Mouse (Mus musculus) CH12F3 (cell line): Measurements from ENCODE around the gene Ick.
"Not testable (repeated sequence)": the region's sequence is repeated elsewhere in the genome, so short reads cannot be mapped to it uniquely, and the experiment has no call there.

Experiments
- in situ Hi-C: fragments of 300-500 bp; cut with MboI; formaldehyde crosslinking; loops from 2 replicates; pipeline ENCODE4 v1.14.3; 2020; ENCODE audit warnings: low sequenced_read_pairs

The Ick gene

DNA sequence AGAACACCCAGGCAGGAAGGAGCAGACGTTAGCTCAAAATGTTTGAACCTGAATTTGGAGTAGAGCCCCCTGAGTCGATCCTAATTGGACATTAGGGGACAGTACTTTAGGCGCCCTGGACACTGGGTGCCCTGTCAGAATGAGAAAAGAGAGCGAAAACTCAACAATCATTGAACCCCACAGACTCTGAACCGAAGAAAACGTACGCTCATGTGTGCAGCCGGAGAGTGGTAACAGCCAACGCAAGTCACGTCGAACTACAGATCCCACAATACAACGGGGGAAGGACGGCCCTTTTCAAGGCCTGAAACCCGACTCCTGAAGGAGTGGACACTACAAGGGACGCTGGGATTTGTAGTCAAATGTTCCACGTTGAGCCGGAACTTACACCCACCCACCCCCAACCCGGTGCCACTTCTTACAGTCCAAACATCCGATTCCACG lies at the start of gene Ick, which contains the start of gene Fbxo9:
Ick (plus strand) TSS at position 397 of the 444 bp plus-strand sequence.
Fbxo9 (minus strand) TSS at position 270 of the 444 bp plus-strand sequence.
- in situ Hi-C loops: no loop called here

DNA sequence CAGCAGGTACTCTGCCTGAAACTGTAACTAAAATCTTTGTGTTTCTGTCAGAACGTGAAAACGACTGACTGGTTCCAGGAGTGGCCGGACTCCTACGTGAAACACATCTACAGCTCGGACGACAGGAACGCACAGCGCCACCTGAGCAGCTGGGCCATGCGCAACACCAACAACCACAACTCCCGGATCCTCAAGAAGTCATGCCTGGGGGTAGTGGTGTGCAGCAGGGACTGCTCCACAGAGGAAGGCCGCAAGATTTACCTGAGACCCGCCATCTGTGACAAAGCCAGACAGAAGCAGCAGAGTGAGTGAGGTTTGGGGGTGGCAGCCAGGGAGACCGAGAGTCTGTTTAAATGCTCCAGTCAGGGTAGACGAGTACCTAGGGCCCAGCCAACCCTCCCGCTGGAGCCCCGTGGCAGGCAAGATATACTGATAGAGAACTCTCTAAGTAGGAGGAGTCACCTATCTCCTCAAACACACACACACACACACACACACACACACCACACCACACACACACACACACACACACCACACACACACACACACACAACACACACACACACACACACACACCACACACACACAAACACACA lies 49.4 kb upstream of the Ick start:
- in situ Hi-C loops: no loop called here

DNA sequence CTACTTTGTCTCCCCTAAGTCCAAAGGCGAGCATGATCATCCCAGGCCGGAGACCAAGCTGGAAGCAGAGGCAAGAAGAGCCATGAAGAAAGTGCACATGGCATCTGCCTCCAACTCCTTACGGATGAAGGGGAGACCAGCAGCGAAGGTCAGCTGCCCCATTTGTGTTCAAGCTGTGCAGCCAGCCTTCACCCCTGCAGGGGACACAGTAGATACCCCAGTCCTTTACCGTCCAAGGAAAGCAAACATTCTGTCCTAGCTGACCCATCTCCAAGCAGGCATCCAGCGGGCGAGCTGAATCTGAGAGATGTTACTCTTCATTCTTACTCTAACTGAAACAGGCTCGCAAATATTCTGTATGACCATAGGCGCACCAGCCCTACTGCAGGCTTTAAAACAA lies 46.6 kb upstream of the Ick start:
- in situ Hi-C loops: no loop called here

DNA sequence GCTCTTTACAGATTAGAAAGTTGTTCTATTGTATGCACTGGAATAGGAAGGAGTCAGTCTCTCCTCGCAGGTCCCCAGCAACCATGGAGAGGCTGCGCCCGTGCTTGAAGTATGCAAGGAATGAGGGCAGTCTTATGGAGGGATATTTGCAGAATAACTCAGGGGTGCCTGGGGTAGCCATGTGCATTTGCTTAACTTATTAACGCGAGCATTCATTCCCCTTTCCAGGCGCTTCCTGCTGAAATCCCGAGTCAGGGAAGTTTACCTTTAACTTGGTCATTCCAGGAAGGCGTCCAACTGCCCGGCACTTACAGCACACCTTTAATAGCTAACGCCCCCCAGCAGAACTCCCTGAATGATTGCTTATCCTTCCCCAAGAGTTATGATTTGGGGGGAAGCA lies 44.9 kb upstream of the Ick start:
- in situ Hi-C loops: no loop called here

DNA sequence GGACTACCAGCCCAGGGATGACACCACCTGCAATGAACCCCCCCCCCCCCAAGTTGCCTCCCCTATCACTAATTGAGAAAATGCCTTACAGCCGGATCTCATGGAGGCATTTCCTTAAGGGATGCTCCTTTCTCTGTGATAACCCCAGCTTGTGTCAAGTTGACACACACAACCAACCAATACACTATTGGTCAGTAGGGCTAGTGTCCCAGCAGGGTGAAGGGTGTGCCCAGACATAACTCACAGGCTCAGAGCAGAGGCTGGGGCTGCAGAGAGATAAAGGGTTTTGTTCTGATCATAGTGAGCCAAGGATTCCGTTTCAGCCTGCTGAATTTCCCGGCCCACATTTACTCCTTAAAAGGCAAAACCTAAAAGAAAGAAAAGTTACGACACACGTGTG lies 38.5 kb upstream of the Ick start:
- in situ Hi-C loops: no loop called here

DNA sequence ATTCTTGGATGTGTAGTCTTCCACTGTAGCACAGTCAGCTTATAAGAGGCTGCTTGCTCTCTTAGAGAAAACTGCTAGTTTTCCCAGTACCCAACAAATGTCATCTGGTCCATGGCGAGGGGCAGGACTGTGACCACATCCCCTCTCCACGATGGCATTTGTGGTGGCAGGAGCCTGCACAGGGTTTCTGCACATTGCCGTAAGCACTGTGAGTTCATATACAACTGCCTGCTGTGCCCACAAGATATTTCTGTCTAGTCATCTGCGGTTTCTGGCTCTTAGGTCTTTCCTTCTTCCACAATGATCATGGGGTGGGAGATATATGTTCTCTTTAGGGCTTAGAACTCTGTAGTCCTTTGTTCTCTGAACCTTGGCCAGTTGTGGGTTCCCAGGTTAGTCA lies 37.4 kb upstream of the Ick start:
- in situ Hi-C loops: no loop called here

DNA sequence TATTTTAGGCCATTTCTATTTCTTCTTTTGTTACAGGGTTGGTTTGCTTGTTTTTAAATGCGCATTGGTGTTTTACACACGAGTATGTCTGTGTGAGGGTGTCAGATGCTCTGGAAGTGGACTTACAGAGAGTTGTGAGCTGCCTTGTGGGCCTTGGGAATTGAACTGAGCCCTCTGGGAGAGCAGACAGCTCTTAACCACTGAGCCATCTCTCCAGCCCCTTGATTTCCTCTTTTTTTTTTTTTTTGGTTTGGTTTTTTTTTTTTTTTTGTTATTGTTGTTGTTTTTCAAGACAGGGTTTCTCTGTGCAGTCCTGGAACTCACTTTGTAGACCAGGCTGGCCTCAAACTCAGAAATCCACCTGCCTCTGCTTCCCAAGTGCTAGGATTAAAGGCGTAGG lies 35.7 kb upstream of the Ick start:
- in situ Hi-C loops: not testable (repeated sequence)

DNA sequence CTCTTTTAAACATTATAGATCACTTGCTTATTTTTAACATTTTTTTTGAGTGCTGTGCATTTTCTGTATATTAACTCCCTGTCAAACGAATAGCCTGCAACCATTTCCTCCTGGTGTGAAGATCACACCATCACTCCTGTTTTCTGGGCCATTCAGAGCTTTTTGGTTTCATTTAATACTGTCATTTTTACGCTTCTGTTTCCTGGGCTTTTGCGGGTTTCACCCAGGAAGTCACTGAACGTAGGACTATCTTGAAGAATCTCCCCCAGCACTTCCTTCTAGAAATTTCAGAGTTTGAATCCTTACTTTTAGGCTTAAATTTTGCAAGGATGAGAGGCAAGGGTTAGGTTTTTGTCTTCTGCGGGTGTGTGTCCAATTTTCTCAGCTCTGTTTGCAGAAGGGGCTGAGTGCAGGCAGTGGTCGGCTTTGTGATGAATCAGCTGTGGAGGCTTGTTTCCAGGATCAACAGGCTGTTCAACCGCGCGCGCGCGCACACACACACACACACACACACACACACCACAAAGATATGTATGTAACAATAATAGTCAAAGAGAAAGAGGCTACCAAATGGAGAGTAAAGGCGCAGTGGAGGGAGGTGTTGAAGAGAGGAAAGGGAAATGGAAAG lies 35.2 kb upstream of the Ick start:
- in situ Hi-C loops: no loop called here

DNA sequence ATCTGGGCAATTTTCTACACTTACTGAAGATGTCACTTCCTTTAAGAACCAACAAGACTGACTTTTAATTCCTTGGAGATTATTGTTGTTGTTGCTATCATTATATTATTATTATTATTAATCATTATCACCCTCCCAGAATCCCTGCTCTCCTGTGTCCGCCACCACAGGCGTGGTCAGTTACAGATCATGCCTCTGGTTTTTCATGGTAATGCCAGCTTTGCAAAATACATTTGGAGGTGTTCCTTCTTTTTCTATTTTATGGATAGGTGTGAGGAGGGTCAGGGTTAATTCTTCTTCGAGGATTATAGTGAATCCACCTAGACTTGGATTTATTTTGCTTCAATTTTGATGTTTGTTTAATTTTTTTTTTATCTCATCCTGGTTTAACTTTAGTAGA lies 33.7 kb upstream of the Ick start:
- in situ Hi-C loops: no loop called here

DNA sequence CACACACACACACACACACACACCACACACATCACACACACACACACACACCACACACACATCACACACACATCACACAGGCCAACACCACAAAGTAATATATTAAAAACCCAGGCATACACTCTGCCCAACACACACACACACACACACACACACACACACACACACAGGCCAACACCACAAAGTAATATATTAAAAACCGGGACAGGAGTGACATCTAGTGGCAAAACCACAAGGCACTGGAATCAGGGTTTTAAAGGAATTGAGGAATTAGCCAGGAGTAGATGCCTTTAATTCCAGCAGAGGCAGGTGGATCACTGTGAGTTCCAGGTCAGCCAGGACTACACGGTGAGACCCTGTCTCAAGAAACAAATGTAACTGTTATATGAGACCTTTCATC lies 30.8 kb upstream of the Ick start:
- in situ Hi-C loops: no loop called here

DNA sequence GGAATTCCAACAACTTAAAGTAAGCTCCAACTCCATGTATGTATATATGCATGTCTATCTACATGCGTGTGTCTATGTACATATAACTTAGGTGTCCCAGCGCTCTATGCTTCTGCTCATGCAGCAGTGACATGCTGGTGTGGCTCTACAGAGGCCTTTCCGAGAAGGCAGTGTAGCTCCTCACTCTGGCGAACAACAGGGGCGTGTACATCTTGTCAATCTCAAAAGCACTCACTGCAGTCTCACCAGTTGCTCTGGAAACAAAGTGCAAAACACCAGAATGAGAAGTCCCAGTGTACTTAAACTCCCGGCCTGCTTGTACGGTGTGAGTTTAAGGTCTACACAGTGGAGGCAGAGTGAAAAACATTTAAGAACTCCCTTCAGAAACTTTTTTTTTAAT lies 27.2 kb upstream of the Ick start:
- in situ Hi-C loops: no loop called here

DNA sequence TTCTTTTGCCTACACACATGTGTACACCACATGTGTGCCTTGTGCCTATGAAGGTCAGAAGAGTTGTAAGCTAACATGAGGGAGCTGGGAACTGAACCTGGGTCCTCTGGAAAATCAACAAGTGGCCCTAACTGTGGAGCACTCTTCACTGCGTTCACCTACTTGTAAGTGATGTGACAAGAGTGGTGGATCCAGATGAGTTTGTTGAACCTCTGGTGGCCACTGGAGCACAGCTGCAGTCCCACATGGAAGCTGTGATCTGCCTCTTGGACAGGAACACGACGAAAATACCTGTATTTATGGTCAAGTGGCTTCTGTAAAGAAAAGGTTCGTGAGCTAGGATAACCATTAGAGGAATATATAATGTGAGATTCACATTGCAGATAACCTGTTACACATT lies 24.7 kb upstream of the Ick start:
- in situ Hi-C loops: no loop called here

DNA sequence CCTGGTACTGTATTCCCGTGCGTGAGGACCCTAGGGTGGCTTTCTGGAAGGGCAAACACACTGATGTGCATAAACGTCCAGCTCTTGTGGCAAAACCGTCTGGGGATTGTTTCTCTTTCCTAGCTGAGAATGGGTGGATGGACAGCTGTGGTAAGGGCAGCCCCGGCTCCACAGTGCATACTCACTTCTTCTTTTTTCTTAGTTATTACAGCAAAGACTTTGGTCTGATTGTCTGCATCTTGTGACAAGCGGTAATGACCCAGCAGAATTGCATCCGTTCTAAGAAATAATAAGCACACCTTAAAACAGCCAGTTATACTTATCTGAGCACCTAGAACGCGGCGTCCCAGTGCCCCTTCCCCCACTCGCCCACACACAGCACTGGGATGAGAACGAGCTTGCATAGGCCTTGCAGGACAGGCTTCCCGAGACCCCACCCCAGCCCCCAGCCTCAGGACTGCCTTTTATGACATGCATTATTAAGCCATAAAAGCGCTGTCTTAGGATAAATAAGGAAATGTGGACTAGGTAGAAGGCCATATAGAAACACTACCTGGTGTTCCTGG lies 23.2 kb upstream of the Ick start:
- in situ Hi-C loops: no loop called here

DNA sequence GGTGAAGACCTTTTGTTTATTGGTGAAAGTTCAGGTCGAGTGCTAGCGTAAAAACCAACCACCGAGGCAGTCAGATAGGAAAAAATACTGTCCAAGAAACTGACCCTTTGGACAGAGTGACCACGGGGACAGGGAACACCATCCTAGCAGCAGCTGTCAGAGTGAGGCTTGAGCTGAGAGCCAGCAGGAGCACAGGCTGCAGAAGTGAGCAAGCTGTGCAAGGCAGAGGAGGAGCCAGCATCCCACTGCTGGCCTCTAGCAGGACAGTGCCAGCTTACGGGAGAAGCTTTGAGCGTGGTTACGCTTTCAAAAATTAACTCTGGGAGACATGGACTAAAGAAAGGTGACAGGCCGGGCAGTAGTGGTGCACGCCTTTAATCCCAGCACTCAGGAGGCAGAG lies 21.2 kb upstream of the Ick start:
- in situ Hi-C loops: no loop called here

DNA sequence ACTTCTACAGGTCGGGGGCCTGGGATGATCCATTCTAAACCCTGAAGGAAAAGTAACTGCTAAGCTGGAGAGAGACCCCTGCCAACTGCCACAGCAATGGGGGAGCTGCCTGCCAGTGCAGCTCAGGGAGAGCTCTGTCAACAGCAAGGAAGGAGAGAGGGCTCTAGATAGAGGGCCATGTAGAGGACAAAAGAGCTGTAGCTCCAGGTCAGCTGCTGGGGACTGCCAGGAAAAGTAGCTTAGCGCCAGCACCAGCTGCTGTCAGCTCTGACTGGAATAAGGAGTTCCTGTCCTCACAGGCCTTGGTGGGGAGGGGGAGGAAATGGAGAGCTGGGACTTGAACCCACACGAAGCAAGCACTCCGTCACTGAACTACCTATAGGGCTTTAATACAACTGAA lies 20.5 kb upstream of the Ick start:
- in situ Hi-C loops: no loop called here

DNA sequence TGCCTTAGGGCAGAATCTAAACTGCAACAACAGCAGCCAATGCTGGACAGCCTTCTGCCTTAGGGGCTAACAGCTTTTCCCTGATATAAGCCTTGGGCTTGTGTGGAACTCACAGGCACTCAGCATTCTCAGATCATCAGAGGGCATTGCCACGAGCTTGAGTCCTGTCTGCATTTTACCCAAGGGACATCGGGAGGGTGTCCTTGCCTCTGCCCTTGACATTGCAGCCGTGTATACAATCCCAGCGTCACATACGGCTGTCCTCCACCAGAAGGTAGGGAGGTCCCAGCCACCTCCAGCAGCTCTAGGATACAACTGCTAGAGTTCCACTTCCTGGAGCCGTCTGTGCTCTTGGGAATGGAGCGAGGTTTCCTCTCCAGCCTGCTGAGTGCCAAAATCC lies 20.0 kb upstream of the Ick start:
- in situ Hi-C loops: no loop called here

DNA sequence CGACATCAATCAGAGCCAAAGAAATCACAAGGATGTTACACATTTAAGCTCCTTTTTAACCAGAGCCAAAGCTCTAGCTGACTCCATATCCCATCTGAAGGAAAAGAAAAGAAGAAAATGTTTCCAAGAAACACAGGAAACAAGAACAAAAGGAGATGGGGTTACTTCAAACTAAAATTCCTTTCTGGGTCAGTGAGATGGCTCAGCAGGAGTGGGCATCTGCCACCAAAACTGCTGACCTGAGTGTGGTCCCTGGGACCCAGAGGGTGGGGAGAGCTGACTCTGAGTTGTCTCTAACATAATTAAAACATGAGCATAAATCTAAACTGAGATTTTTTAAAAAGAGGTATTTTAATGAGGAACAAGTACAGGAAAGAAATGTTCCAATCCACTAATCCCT lies 19.1 kb upstream of the Ick start:
- in situ Hi-C loops: no loop called here

DNA sequence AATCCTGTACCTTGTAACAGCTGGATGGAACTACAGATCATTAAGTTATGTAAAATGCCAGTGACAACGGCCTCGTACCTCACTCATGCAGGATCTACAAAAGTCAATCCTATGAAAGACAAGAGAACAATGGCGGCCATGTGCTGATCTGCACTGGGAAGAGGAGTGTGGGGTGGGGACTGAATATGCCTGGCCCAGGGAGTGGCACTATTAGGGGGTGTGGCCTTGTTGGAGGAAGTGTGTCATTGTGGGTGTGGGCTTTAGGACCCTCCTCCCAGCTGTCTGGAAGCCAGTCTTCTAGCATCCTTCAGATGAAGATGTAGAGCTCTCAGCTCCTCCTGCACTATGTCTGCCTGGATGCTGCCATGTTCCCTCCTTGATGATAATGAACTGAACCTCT lies 18.4 kb upstream of the Ick start:
- in situ Hi-C loops: no loop called here

DNA sequence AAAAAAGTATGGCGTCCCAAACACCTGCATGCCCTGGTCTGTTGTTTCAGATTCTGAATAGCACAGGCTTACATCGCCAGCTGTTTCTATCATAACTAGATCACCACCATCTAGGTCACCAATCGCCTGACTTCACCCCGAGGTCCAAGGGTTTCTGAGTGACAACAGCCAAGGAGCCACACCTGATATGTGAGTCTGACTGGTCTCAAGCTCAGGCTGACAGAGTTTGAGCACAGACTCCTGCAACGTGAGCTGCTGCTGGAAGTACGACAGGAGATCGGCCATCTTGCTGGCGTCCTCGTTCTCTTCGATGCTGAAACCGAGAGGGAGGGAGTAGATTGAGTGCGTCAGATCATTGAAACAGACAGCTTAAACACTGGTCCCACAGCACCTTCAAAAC lies 13.3 kb upstream of the Ick start:
- in situ Hi-C loops: no loop called here

DNA sequence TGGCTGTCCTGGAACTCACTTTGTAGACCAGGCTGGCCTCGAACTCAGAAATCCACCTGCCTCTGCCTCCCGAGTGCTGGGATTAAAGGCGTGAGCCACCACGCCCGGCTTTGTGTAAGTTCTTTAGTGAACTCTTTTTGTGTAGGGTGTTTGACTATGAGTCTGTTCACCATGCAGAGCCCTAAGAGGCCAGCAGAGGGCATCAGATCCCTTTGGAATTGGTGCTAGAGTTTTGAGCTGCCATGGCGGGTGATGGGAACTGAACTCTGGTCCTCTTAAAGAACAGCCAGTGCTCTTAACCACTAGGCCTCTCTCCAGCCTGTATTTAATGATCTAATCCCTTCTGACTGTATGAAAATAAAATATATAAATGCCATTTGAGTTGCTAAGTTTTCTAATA lies 12.6 kb upstream of the Ick start:
- in situ Hi-C loops: no loop called here

DNA sequence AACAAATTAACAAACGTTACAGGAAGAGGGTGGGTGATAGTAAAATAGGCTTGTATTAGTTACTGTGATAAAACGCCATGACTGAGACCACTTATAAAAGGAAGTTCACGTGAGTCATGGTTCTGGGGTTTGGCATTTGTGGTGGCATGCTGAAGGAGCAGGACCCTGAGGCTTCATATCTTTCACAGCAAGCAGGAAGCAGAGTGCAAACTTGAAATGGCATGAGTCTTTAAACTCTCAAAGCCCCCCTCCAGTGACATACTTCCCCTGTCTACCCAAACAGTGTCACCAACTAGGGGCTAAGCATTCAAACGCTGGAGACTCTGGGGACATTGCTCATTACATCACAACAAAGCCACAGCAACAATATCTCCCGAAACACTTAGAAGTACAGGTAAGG lies 8.0 kb upstream of the Ick start:
- in situ Hi-C loops: no loop called here

DNA sequence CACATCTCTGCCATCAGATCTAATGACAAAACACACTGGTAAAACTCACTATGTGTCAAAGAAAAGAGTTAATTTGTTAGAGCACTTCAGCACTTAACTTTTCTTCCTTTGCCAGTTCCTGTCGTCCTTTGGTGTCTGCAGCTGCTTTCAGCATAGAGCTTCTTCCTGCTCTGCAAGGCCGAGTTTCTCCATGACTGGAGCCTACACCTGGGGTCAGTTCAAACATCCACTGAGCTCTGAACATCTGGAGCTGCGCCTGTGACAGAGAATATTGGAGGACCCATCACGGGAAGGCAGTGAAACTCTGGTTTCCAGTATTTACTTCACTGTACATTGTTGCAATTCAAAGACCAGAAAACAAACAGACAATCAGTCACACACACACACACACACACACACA lies 7.6 kb upstream of the Ick start:
- in situ Hi-C loops: no loop called here
